Mouse (Mus musculus) MEL (cell line): Measurements from ENCODE around the gene Best1.
A peak's percentile ranks its signal among the peaks of the same experiment; 100 is the strongest.

ENCODE experiments used
- CHD2 ChIP-seq: IDR thresholded peaks from 2 replicates; pipeline ENCODE4 v1.6.1; 2011; ENCODE audit warnings: low read length, improper control_type of control experiment
- CTCF ChIP-seq, 3 experiments: IDR thresholded peaks in 2 of 3; conservative IDR thresholded peaks in 1 of 3; 2 replicates each; pipeline ENCODE4 v1.5.1; 2011 to 2012; ENCODE audit warnings: low read length in 3 of 3, low read depth in 2 of 3, mild to moderate bottlenecking in 2 of 3, improper control_type of control experiment in 1 of 3, inconsistent platforms in 1 of 3, mixed read lengths in 1 of 3, moderate library complexity in 1 of 3; ENCODE audit not compliant: control insufficient read depth in 1 of 3, insufficient read depth in 1 of 3, poor library complexity in 1 of 3, severe bottlenecking in 1 of 3
- ETS1 ChIP-seq: IDR thresholded peaks from 2 replicates; pipeline ENCODE4 v1.6.1; 2012; ENCODE audit warnings: low read depth, mild to moderate bottlenecking, inconsistent platforms, low read length, improper control_type of control experiment, moderate library complexity
- MAFK ChIP-seq: IDR thresholded peaks from 2 replicates; pipeline ENCODE4 v1.6.1; 2011; ENCODE audit warnings: low read depth, mild to moderate bottlenecking, low read length, improper control_type of control experiment, borderline replicate concordance
- MAX ChIP-seq: IDR thresholded peaks from 2 replicates; pipeline ENCODE4 v1.6.1; 2011; ENCODE audit warnings: low read length, improper control_type of control experiment
- NELFE ChIP-seq: IDR thresholded peaks from 2 replicates; pipeline ENCODE4 v1.6.1; 2011; ENCODE audit warnings: low read depth, low read length, improper control_type of control experiment
- POLR2A ChIP-seq, 2 experiments: IDR thresholded peaks; 2 replicates each; pipeline ENCODE4 v1.6.1; 2011 to 2012; ENCODE audit warnings: low read length in 2 of 2, mild to moderate bottlenecking in 2 of 2, control low read depth in 1 of 2, improper control_type of control experiment in 1 of 2, low read depth in 1 of 2, moderate library complexity in 1 of 2; ENCODE audit not compliant: control insufficient read depth in 1 of 2, insufficient read depth in 1 of 2, poor library complexity in 1 of 2
- RCOR1 ChIP-seq: IDR thresholded peaks from 2 replicates; pipeline ENCODE4 v1.6.1; 2012; ENCODE audit warnings: low read depth, mild to moderate bottlenecking, inconsistent platforms, low read length, improper control_type of control experiment
- SIN3A ChIP-seq: IDR thresholded peaks from 2 replicates; pipeline ENCODE4 v1.6.1; 2012; ENCODE audit warnings: low read length, improper control_type of control experiment, inconsistent platforms
- USF1 ChIP-seq: IDR thresholded peaks from 2 replicates; pipeline ENCODE4 v1.6.1; 2014; ENCODE audit warnings: low read depth, mild to moderate bottlenecking, inconsistent platforms, low read length, improper control_type of control experiment, moderate library complexity

GRCm38 (mm10) chr19:9938824-9939303, 62.6 kb downstream of the Best1 start:
- TF ChIP-seq POLR2A (IDR thresholded peaks at IDR 0.05; ENCODE audit: control insufficient read depth in 1 of 2, insufficient read depth in 1 of 2, low read depth in 1 of 2, low read length in 2 of 2, poor library complexity in 1 of 2) (peak in 1 of 2 experiments; percentile 38; a peak in 1 of 4 replicates), CTCF (IDR thresholded peaks at IDR 0.05 in 2 of 3, conservative IDR thresholded peaks at IDR 0.05 in 1 of 3; ENCODE audit: control insufficient read depth in 1 of 3, insufficient read depth in 1 of 3, low read depth in 2 of 3, low read length in 3 of 3, poor library complexity in 1 of 3, severe bottlenecking in 1 of 3) (no peak), USF1 (no peak), SIN3A (peak; percentile 64; the same call in 1 of the 2 replicates), MAX (0 out of 2 replicates have a peak, but pooled peaks have one; percentile 17), MAFK (no peak), CHD2 (no peak), RCOR1 (peak; percentile 90), ETS1 (no peak), NELFE (no peak; the same call in 1 of the 2 replicates)
